Mouse (Mus musculus) stomach, postnatal 0 days (tissue): ENCODE measurements at regions not wholly inside any gene's neighbourhood (a gene's known extent, or its start where the extent isn't known, plus 50 kb on each side); places are given as distances from the start of the nearest gene placed in this dataset.

ENCODE experiments used
- ATAC-seq: fragments of 200-750 bp; cut with Nextera tagmentation; 2 replicates; pipeline ENCODE4 v1.8.0; 2017; ENCODE audit not compliant: low FRiP score, low TSS enrichment
- DNase-seq: peaks from one replicate; pipeline ENCODE4 v3.0.0-alpha.2; 2016; ENCODE audit warnings: low spot score
- H3K27ac ChIP-seq: fragments of 300-500 bp; sonication (generic); replicated peaks from 2 replicates; pipeline ENCODE4 v1.5.1; 2014; ENCODE audit warnings: mild to moderate bottlenecking, control low read depth
- H3K27me3 ChIP-seq: fragments of 300-500 bp; sonication (generic); 2 replicates; pipeline ENCODE4 v1.6.1; 2014; ENCODE audit warnings: low read length; ENCODE audit not compliant: control insufficient read depth, insufficient read depth
- H3K36me3 ChIP-seq: fragments of 300-500 bp; sonication (generic); 2 replicates; pipeline ENCODE4 v1.6.1; 2014; ENCODE audit warnings: low read length, mixed read lengths; ENCODE audit not compliant: control insufficient read depth, insufficient read depth
- H3K4me1 ChIP-seq: fragments of 300-500 bp; sonication (generic); replicated peaks from 2 replicates; pipeline ENCODE4 v1.6.1; 2014; ENCODE audit warnings: antibody characterized with exemption; ENCODE audit not compliant: control insufficient read depth, insufficient read depth
- H3K4me2 ChIP-seq: fragments of 300-500 bp; sonication (generic); replicated peaks from 2 replicates; pipeline ENCODE4 v1.6.1; 2014; ENCODE audit warnings: low read depth, mild to moderate bottlenecking, control low read depth, moderate library complexity
- H3K4me3 ChIP-seq: fragments of 300-500 bp; sonication (generic); 2 replicates; pipeline ENCODE4 v1.5.1; 2014; ENCODE audit warnings: low read depth, low read length, control low read depth
- H3K9ac ChIP-seq: fragments of 300-500 bp; sonication (generic); 2 replicates; pipeline ENCODE4 v1.6.1; 2014; ENCODE audit warnings: mild to moderate bottlenecking, low read length, control low read depth, mixed read lengths
- H3K9me3 ChIP-seq: fragments of 300-500 bp; sonication (generic); 2 replicates; pipeline ENCODE4 v1.6.1; 2016; ENCODE audit warnings: low read length; ENCODE audit not compliant: control insufficient read depth
- CTCF ChIP-seq: IDR thresholded peaks from 2 replicates; pipeline ENCODE4 v1.5.1; 2016; ENCODE audit warnings: antibody characterized with exemption, low read depth, mild to moderate bottlenecking, moderate library complexity
- EP300 ChIP-seq: optimal IDR thresholded peaks from 2 replicates; pipeline ENCODE3; 2016; ENCODE audit warnings: antibody characterized with exemption
- WGBS: fragments of 180-500 bp; shearing (Covaris S2); extraction: QIAGEN DNeasy Blood & Tissue Kit; methylation state at CpG from one replicate; pipeline ENCODE4 v1.1.7; 2014; 5-methylcytosine and 5-hydroxymethylcytosine counted together

DNA sequence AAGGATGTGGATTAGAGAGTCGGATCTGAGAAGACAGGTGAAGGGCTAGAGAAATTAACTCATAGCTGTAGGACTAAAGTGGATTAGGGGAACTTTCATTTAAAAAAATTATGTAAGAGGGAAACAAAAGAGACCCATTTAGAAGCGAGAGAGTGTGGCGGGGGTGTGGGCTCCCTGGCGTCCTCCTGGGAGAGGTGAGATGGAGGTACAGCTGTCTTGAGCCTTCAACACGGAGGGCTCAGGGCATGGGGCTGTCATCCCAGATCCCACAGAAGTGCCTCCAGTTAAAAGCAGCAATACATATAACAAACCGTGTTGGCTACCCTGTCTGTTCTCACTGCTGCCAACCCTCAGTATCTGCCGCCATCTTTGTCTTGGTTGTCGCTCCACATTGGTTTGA is 284.6 kb upstream of the Prickle1 start:
- no peak overlapping the region for H3K27ac ChIP-seq
- no peaks in the 10 kb centered on the region for H3K27me3 ChIP-seq
- H3K4me2 ChIP-seq = no peak overlapping the region
- H3K9me3 ChIP-seq = no peaks in the 10 kb centered on the region
- no peak overlapping the region for H3K4me3 ChIP-seq
- H3K4me1 ChIP-seq = no peaks in the 10 kb centered on the region
- H3K9ac ChIP-seq = no peak overlapping the region
- no peak for DNase-seq
- 84% methylated on average over 8 of the region's 8 CpGs for WGBS
- no peaks in the 10 kb centered on the region for H3K36me3 ChIP-seq
- no peak for ATAC-seq
- TF ChIP-seq EP300 (no peak), CTCF (no peak)

- 70% methylated on average over 3 of the region's 3 CpGs for WGBS
- TF ChIP-seq EP300 (no peak), CTCF (no peak)
- ATAC-seq = no peak
- no peaks in the 10 kb centered on the region for H3K4me1 ChIP-seq
- H3K36me3 ChIP-seq = no peaks in the 10 kb centered on the region
- DNase-seq = no peak
- H3K9ac ChIP-seq = no peak overlapping the region
- no peak overlapping the region for H3K27ac ChIP-seq
- H3K27me3 ChIP-seq = no peaks in the 10 kb centered on the region
- H3K4me3 ChIP-seq = no peak overlapping the region
- H3K9me3 ChIP-seq = no peaks in the 10 kb centered on the region
- no peak overlapping the region for H3K4me2 ChIP-seq
These were observed 283.3 kb upstream of the Prickle1 start for GRCm38 (mm10) chr15:93879006-93879405.

- WGBS = 81% methylated on average over 10 of the region's 10 CpGs
- Histone ChIP-seq H3K4me3 (no peak overlapping the region), H3K36me3 (no peaks in the 10 kb centered on the region), H3K9ac (no peak overlapping the region), H3K9me3 (no peaks in the 10 kb centered on the region), H3K4me1 (no peaks in the 10 kb centered on the region), H3K4me2 (no peak overlapping the region), H3K27ac (no peak overlapping the region), H3K27me3 (no peaks in the 10 kb centered on the region)
- TF ChIP-seq CTCF (no peak), EP300 (no peak)
- no peak for DNase-seq
- no peak for ATAC-seq
These were observed 280.6 kb upstream of the Prickle1 start for GRCm38 (mm10) chr15:93876335-93876734.

- Histone ChIP-seq H3K9me3 (no peaks in the 10 kb centered on the region), H3K27ac (no peak overlapping the region), H3K9ac (no peak overlapping the region), H3K36me3 (no peaks in the 10 kb centered on the region), H3K4me2 (no peak overlapping the region), H3K4me1 (no peaks in the 10 kb centered on the region), H3K4me3 (no peak overlapping the region), H3K27me3 (no peaks in the 10 kb centered on the region)
- no peak for DNase-seq
- no peak for ATAC-seq
- TF ChIP-seq CTCF = no peak
- TF ChIP-seq EP300 = no peak
- WGBS = 81% methylated on average over 1 of the region's 1 CpGs
These were observed 280.0 kb upstream of the Prickle1 start for GRCm38 (mm10) chr15:93875685-93876084.

- no peak for TF ChIP-seq EP300
- TF ChIP-seq CTCF = no peak
- 40% methylated on average over 6 of the region's 6 CpGs for WGBS
- ATAC-seq = no peak
These were observed 278.5 kb upstream of the Prickle1 start for GRCm38 (mm10) chr15:93874206-93874605.

GRCm38 (mm10) chr15:93857336-93857901 is 261.7 kb upstream of the Prickle1 start:
- no peak for ATAC-seq
- Histone ChIP-seq H3K27ac (no peak overlapping the region), H3K27me3 (no peaks in the 10 kb centered on the region), H3K36me3 (no peaks in the 10 kb centered on the region), H3K4me1 (no peaks in the 10 kb centered on the region), H3K9me3 (no peaks in the 10 kb centered on the region), H3K4me2 (no peak overlapping the region), H3K4me3 (no peak overlapping the region), H3K9ac (no peak overlapping the region)
- WGBS = 78% methylated on average over 12 of the region's 12 CpGs
- TF ChIP-seq EP300 = no peak
- no peak for TF ChIP-seq CTCF
- DNase-seq = no peak

More at GRCm38 (mm10) chr15:93874206-93874605, 278.5 kb upstream of the Prickle1 start:
- no peaks in the 10 kb centered on the region for H3K9me3 ChIP-seq
- H3K4me3 ChIP-seq = no peak overlapping the region
- H3K4me2 ChIP-seq = no peak overlapping the region
- H3K4me1 ChIP-seq = no peaks in the 10 kb centered on the region
- H3K27me3 ChIP-seq = no peaks in the 10 kb centered on the region
- no peak overlapping the region for H3K27ac ChIP-seq
- H3K36me3 ChIP-seq = no peaks in the 10 kb centered on the region
- no peak overlapping the region for H3K9ac ChIP-seq
- DNase-seq = no peak
